Mouse (Mus musculus) embryonic facial prominence, embryonic 12.5 days (tissue): Measurements from ENCODE around the gene Zbtb12. TPM values are rescaled to one million over a fixed set of nuclear protein-coding genes. Genes with fewer than 3 reads are reported as not detected.
A peak's percentile ranks its signal among the peaks of the same experiment; 100 is the strongest.

Experiments used
- ATAC-seq: fragments of 200-750 bp; cut with Nextera tagmentation; 2 replicates; pipeline ENCODE4 v1.8.0; 2017; ENCODE audit not compliant: insufficient number of reproducible peaks, insufficient read depth, low FRiP score, low TSS enrichment
- H3K27ac ChIP-seq: fragments of 300-500 bp; sonication (generic); 2 replicates; pipeline ENCODE4 v1.5.1; 2016; ENCODE audit warnings: mild to moderate bottlenecking
- H3K27me3 ChIP-seq: fragments of 300-500 bp; sonication (generic); 2 replicates; pipeline ENCODE4 v1.6.1; 2016; ENCODE audit warnings: mild to moderate bottlenecking, moderate library complexity
- H3K36me3 ChIP-seq: fragments of 300-500 bp; sonication (generic); 2 replicates; pipeline ENCODE4 v1.6.1; 2016; ENCODE audit warnings: mild to moderate bottlenecking
- H3K4me1 ChIP-seq: fragments of 300-500 bp; sonication (generic); 2 replicates; pipeline ENCODE4 v1.6.1; 2016
- H3K4me2 ChIP-seq: fragments of 300-500 bp; sonication (generic); replicated peaks from 2 replicates; pipeline ENCODE4 v1.6.1; 2016; ENCODE audit warnings: mild to moderate bottlenecking, moderate library complexity
- H3K4me3 ChIP-seq: fragments of 300-500 bp; sonication (generic); 2 replicates; pipeline ENCODE4 v1.5.1; 2016; ENCODE audit warnings: mild to moderate bottlenecking
- H3K9ac ChIP-seq: fragments of 300-500 bp; sonication (generic); 2 replicates; pipeline ENCODE4 v1.6.1; 2016; ENCODE audit warnings: mild to moderate bottlenecking, moderate library complexity
- H3K9me3 ChIP-seq: fragments of 300-500 bp; sonication (generic); 2 replicates; pipeline ENCODE4 v1.6.1; 2016; ENCODE audit warnings: mild to moderate bottlenecking, moderate library complexity
- WGBS: fragments of 180-500 bp; shearing (Covaris S2); methylation state at CpG from one replicate; pipeline ENCODE4 v1.1.7; 2016; 5-methylcytosine and 5-hydroxymethylcytosine counted together
- microRNA-seq: library from miRNA; unstranded; fragments of <30 nt; microRNA quantifications from one replicate; pipeline ENCODE4, GENCODE M21; 2017
- polyA plus RNA-seq: library from polyadenylated mRNA; unstranded; fragments of >200 nt; fragmentation: Nextera tagmentation; extraction: Ambion mirVana; gene quantifications from 2 replicates; pipeline ENCODE4 v1.2.1, GENCODE M21; 2016

The Zbtb12 gene
- polyA plus RNA-seq, 1 experiment from 2014 or later, result 8.9 TPM

DNA sequence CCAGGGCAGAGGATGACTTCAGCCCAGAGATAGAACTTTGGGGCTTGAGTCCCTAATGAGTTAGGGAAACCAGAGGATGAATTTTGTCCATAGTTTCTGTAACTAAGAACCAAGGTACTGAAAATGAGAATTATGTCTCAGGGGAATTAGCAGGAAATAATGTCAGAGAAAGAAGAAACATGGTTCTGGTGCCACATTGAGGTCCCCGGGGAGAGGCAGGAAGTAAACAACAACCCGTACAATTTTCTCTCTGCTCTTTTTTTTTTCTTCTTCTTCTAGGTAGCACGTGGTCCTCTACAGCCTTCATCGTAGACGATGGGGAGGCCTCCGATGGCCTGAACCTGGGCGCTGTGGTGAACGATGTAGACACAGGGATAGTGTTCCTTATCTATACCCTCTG is 53.0 kb downstream of the Zbtb12 start:
- Histone ChIP-seq H3K27me3 (0 out of 2 replicates have a peak, but pooled peaks cover 4% of the 10 kb centered on the region), H3K36me3 (no peaks in the 10 kb centered on the region), H3K27ac (no peak overlapping the region), H3K9ac (peak overlapping the region; percentile 83), H3K4me1 (peaks cover 12% of the 10 kb centered on the region), H3K4me2 (peak overlapping the region; percentile 97), H3K4me3 (peak overlapping the region; percentile 75), H3K9me3 (no peaks in the 10 kb centered on the region)
- ATAC-seq, result no peak
- 80% methylated on average over 8 of the region's 8 CpGs for whole genome bisulfite sequencing

DNA sequence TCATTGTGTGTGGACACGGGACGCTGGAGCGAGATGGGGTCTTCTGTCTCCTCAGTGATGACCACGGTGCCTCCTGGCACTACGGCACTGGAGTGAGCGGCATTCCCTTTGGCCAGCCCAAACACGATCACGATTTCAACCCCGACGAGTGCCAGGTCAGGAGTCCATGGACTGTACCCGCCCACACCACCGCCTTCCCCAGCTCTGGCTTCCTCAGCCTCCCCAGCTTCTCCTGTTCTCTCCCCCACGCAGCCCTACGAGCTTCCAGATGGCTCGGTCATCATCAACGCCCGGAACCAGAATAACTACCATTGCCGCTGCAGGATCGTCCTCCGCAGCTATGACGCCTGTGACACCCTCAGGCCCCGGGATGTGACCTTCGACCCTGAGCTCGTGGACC is 54.7 kb downstream of the Zbtb12 start:
- H3K4me2 ChIP-seq, result peak overlapping the region; percentile 5; the same call in 1 of the 2 replicates
- WGBS, result 40% methylated on average over 24 of the region's 24 CpGs

DNA sequence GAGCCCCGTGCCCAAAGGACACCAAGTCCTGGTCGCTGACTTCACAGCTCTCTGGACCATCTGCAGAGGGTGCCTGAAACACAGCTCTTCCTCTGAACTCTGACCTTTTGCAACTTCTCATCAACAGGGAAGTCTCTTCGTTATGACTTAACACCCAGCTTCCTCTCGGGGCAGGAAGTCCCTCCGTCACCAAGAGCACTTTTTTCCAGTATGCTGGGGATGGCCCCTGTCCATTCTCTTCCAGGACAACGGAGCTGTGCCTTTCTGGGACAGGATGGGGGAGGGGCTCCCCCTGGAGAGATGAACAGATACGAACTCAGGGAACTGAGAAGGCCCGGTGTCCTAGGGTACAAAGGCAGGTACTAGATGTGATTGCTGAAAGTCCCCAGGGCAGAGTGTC is 55.5 kb downstream of the Zbtb12 start:
- no peak for ATAC-seq
- no peak overlapping the region for H3K27ac ChIP-seq

More for the DNA sequence above, 54.7 kb downstream of the Zbtb12 start:
- peaks cover 12% of the 10 kb centered on the region for H3K4me1 ChIP-seq
- H3K27me3 ChIP-seq, result 0 out of 2 replicates have a peak, but pooled peaks cover 4% of the 10 kb centered on the region
- no peak for ATAC-seq
- H3K4me3 ChIP-seq, result no peak overlapping the region
- no peak overlapping the region for H3K27ac ChIP-seq
- no peaks in the 10 kb centered on the region for H3K36me3 ChIP-seq
- H3K9ac ChIP-seq, result peak overlapping the region; percentile 27; the same call in 1 of the 2 replicates
- H3K9me3 ChIP-seq, result no peaks in the 10 kb centered on the region

DNA sequence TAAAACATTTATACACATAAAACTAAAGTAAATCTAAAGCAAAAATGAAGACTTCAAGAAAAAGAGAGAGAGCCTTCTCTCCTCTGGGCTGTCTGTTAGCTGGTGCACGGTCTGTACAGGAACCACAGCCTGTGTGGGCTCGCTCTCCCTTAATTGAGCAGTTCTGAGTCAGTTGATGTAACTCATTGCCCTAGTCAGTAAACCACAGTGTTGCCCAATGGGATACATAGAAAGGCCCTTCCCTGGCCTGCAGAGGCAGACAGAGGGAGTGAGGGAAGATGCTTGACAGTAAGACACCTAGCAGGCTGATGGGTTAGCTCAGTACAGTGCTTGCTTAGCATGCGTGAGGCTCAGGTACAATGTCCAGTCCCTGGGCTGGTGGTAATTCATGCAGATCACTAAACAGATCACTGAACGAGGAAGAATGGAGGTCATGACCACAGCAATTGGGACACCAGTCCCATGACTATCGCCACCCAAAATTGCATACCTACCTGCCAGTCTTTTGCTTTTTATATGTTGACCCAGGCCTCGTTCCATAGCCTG is 58.8 kb downstream of the Zbtb12 start:
- Histone ChIP-seq H3K4me3 (no peak overlapping the region), H3K4me2 (no peak overlapping the region), H3K9ac (no peak overlapping the region), H3K27me3 (0 out of 2 replicates have a peak, but pooled peaks cover 4% of the 10 kb centered on the region), H3K36me3 (no peaks in the 10 kb centered on the region), H3K9me3 (no peaks in the 10 kb centered on the region), H3K27ac (no peak overlapping the region), H3K4me1 (peaks cover 10% of the 10 kb centered on the region)
- no peak for ATAC-seq
- 80% methylated on average over 6 of the region's 6 CpGs for WGBS

More for the DNA sequence above, 55.5 kb downstream of the Zbtb12 start:
- Histone ChIP-seq H3K27me3 (0 out of 2 replicates have a peak, but pooled peaks cover 4% of the 10 kb centered on the region), H3K4me3 (no peak overlapping the region), H3K4me2 (peak overlapping the region; percentile 5; the same call in 1 of the 2 replicates), H3K9ac (peak overlapping the region; percentile 27; the same call in 1 of the 2 replicates), H3K4me1 (peaks cover 12% of the 10 kb centered on the region), H3K36me3 (no peaks in the 10 kb centered on the region), H3K9me3 (no peaks in the 10 kb centered on the region)
- WGBS, result 34% methylated on average over 8 of the region's 8 CpGs

DNA sequence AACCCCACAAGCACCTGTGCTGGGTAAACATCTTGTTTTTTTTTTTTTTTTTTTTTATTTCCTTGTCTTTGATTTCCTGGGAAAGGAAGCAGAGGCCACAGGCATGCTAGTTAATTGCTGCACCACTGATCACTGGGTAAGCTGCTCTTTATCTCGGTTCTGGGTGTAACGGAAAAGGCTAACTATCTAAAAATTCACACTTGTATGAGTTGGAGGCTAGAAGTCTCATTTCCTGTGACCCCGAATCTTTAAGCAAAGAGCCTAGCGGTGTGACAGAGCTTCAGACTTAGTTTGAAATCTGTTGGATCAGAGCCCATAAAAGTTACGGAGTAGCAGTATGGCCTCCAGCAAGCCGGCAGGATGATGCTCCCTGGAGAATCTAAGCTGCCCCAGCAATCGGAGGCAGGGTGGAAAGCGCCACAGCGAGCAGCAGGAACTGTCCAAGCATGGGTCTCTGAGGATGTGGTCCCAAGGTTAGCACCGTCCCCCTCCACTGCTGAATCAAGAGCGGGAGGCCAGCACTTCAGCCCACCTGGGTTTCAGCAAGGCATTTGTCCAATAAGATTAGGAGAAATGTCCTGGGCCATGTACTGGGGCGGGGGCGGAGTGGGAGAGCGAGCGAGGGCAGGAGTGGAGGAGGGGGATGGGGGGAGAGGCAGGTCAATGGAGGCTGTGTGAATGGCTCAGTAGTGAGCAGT is 62.2 kb downstream of the Zbtb12 start:
- Histone ChIP-seq H3K4me3 (peak overlapping the region; percentile 25), H3K27me3 (no peaks in the 10 kb centered on the region), H3K27ac (peak overlapping the region; percentile 25; the same call in 1 of the 2 replicates), H3K4me2 (peak overlapping the region; percentile 53), H3K9me3 (no peaks in the 10 kb centered on the region), H3K4me1 (peaks cover 6% of the 10 kb centered on the region), H3K36me3 (no peaks in the 10 kb centered on the region), H3K9ac (peak overlapping the region; percentile 42; the same call in 1 of the 2 replicates)
- no peak for ATAC-seq
- WGBS, result 7% methylated on average over 15 of the region's 15 CpGs

DNA sequence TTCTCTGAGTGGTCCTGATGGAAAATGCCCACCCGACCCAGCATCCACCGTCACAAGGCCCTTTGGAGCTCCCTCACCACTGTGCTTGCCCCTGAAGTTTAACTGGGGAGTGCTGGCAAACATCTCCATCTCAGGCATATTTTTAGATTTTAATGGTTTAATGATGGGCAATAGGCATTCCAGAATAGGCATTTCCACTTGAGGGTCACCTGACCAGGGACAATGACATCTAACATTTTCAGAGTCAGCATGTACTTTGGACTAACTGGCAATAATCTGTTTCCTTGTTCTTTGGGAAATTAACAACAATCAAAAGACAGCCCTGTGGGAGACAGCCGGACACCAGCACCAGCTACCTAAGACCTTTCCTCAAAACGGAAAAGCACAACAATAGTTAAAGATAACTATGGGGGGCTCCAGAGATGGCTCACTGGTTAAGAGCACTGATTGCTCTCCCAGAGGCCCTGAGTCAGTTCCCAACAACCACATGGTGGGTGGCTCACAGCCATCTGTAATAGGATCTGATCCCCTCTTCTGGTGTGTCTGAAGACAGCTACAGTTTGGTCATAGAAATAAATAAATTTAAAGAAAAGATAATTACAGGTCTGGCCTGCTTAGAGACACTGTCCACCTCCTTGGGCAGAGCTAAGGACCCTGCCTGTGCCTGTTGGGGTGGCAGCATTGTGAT is 64.0 kb downstream of the Zbtb12 start:
- Histone ChIP-seq H3K27ac (no peak overlapping the region), H3K9ac (no peak overlapping the region), H3K4me3 (no peak overlapping the region), H3K4me1 (peaks cover 6% of the 10 kb centered on the region), H3K36me3 (no peaks in the 10 kb centered on the region), H3K9me3 (no peaks in the 10 kb centered on the region), H3K27me3 (no peaks in the 10 kb centered on the region), H3K4me2 (no peak overlapping the region)
- 84% methylated on average over 4 of the region's 4 CpGs for WGBS
- no peak for ATAC-seq

DNA sequence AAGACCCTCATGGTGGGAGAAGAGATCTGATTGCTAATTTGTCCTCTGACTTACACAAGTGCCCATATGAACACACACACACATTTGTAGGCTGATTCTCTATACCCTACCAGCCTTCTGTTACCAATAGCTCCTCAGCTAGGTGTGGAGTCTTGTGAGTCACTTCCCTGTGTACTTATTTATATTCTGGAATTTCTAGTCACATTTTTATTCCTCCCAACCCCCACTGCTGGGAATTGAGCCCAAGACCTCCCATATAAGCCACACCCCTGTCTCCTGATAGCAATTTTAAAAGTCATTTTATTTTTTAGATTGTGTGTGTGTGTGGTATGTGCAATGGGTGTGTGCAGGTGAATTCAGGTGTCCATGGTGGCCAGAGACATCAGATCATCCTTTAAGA is 65.1 kb downstream of the Zbtb12 start:
- no peak overlapping the region for H3K27ac ChIP-seq
- H3K9ac ChIP-seq, result no peak overlapping the region
- no peaks in the 10 kb centered on the region for H3K27me3 ChIP-seq
- no peak overlapping the region for H3K4me3 ChIP-seq
- no peaks in the 10 kb centered on the region for H3K9me3 ChIP-seq
- no peak overlapping the region for H3K4me2 ChIP-seq
- peaks cover 6% of the 10 kb centered on the region for H3K4me1 ChIP-seq
- no peak for ATAC-seq
- peaks cover 1% of the 10 kb centered on the region; the same call in 1 of the 2 replicates for H3K36me3 ChIP-seq

Small RNA genes within 50 kb of the gene (microRNA-seq; reads per million reads assigned to microRNA genes)
- gene Mir6970 (not detected), gene Mir6971 (1.3 reads per million), gene Mir6972 (not detected)

Other genes with a start within 250 kb of the Zbtb12 start
- gene Prrt1, start 249.9 kb upstream of the Zbtb12 start, polyA plus RNA-seq, result 0.52 and 0.56 TPM in 2 replicates
- 16.6 and 16.8 TPM in 2 replicates for gene Fkbpl, start 234.7 kb upstream of the Zbtb12 start, polyA plus RNA-seq
- gene Atf6b, start 232.3 kb upstream of the Zbtb12 start, polyA plus RNA-seq, result 110 TPM in 2 replicates
- gene Tnxb, start 208.9 kb upstream of the Zbtb12 start, polyA plus RNA-seq, result 0.01 and 0.05 TPM in 2 replicates
- gene C4b, start 135.6 kb upstream of the Zbtb12 start, polyA plus RNA-seq, result 0.05 TPM in 1 of 2 replicates, not detected in the other
- gene Cyp21a1, start 74.9 kb upstream of the Zbtb12 start, polyA plus RNA-seq, result not detected in 2 replicates
- 21.5 and 23.8 TPM in 2 replicates for gene Stk19, start 42.5 kb upstream of the Zbtb12 start, polyA plus RNA-seq
- 65.5 and 77.7 TPM in 2 replicates for gene Dxo, start 42.5 kb upstream of the Zbtb12 start, polyA plus RNA-seq
- 61.6 and 64.3 TPM in 2 replicates for gene Skiv2l, start 29.3 kb upstream of the Zbtb12 start, polyA plus RNA-seq
- gene Nelfe, start 29.1 kb upstream of the Zbtb12 start, polyA plus RNA-seq, result 127 and 134 TPM in 2 replicates
- gene Cfb, start 17.0 kb upstream of the Zbtb12 start, polyA plus RNA-seq, result 1.1 and 1.7 TPM in 2 replicates
- 0.31 TPM in 1 of 2 replicates, not detected in the other for gene Gm20547, start 2.6 kb downstream of the Zbtb12 start, polyA plus RNA-seq
- gene C2, start 18.8 kb downstream of the Zbtb12 start, polyA plus RNA-seq, result 1.2 and 2.5 TPM in 2 replicates
- gene Ehmt2, start 19.0 kb downstream of the Zbtb12 start, polyA plus RNA-seq, result 111 and 121 TPM in 2 replicates
- 0.29 TPM in 1 of 2 replicates, not detected in the other for gene Slc44a4, start 35.0 kb downstream of the Zbtb12 start, polyA plus RNA-seq
- 19.2 and 20.8 TPM in 2 replicates for gene Neu1, start 51.8 kb downstream of the Zbtb12 start, polyA plus RNA-seq
- 0.33 and 0.36 TPM in 2 replicates for gene Hspa1b, start 79.8 kb downstream of the Zbtb12 start, polyA plus RNA-seq
- gene Gm20481, start 90.4 kb downstream of the Zbtb12 start, polyA plus RNA-seq, result not detected in 2 replicates
- 4.2 and 4.9 TPM in 2 replicates for gene Hspa1a, start 92.7 kb downstream of the Zbtb12 start, polyA plus RNA-seq
- 0.84 and 0.99 TPM in 2 replicates for gene Hspa1l, start 93.2 kb downstream of the Zbtb12 start, polyA plus RNA-seq
- 212 and 230 TPM in 2 replicates for gene Lsm2, start 102.4 kb downstream of the Zbtb12 start, polyA plus RNA-seq
- gene Vars, start 121.5 kb downstream of the Zbtb12 start, polyA plus RNA-seq, result 150 and 160 TPM in 2 replicates
- gene Vwa7, start 137.1 kb downstream of the Zbtb12 start, polyA plus RNA-seq, result 0.20 and 0.25 TPM in 2 replicates
- 8.7 and 9.5 TPM in 2 replicates for gene Sapcd1, start 148.5 kb downstream of the Zbtb12 start, polyA plus RNA-seq
- 3.7 and 4.2 TPM in 2 replicates for gene Msh5, start 167.3 kb downstream of the Zbtb12 start, polyA plus RNA-seq
- gene Clic1, start 170.5 kb downstream of the Zbtb12 start, polyA plus RNA-seq, result 205 and 211 TPM in 2 replicates
- 471 and 492 TPM in 2 replicates for gene Ddah2, start 179.6 kb downstream of the Zbtb12 start, polyA plus RNA-seq
- not detected in 2 replicates for gene Ly6g6c, start 185.9 kb downstream of the Zbtb12 start, polyA plus RNA-seq
- gene Mpig6b, start 186.7 kb downstream of the Zbtb12 start, polyA plus RNA-seq, result 0.61 and 0.99 TPM in 2 replicates
- 1.1 and 1.3 TPM in 2 replicates for gene Ly6g6e, start 197.4 kb downstream of the Zbtb12 start, polyA plus RNA-seq
- 0.68 TPM in 1 of 2 replicates, not detected in the other for gene Ly6g6d, start 198.6 kb downstream of the Zbtb12 start, polyA plus RNA-seq
- gene Ly6g6f, start 206.1 kb downstream of the Zbtb12 start, polyA plus RNA-seq, result 0.27 and 0.65 TPM in 2 replicates
- 83.3 and 86.7 TPM in 2 replicates for gene Abhd16a, start 209.8 kb downstream of the Zbtb12 start, polyA plus RNA-seq
- not detected in 2 replicates for gene Ly6g5c, start 228.8 kb downstream of the Zbtb12 start, polyA plus RNA-seq
- gene Ly6g5b, start 235.9 kb downstream of the Zbtb12 start, polyA plus RNA-seq, result 0.82 and 1.0 TPM in 2 replicates
- 22.4 and 25.5 TPM in 2 replicates for gene Gpank1, start 242.0 kb downstream of the Zbtb12 start, polyA plus RNA-seq
- gene Csnk2b, start 242.6 kb downstream of the Zbtb12 start, polyA plus RNA-seq, result 254 and 259 TPM in 2 replicates
- 9.3 and 10.7 TPM in 2 replicates for gene D17H6S53E, start 246.9 kb downstream of the Zbtb12 start, polyA plus RNA-seq